In the genomic region with DNA sequence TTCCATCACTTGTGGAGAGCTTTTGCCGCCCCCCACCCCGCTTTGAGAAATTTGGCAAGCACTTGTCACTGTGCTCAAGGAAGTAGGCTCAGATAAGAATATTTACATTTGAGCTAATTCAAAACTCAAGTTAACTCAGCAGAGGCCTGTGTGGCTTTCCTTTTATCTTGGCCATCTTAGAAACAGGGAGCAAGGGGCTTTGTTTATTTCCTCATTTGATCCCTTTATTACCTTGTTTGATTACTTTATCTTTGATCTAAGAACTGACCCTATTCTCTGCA, we compare ENCODE assay signal across 29 mouse cellular contexts. TPM values are rescaled to one million over a fixed set of nuclear protein-coding genes. Genes with fewer than 3 reads are reported as not detected.
A peak's percentile ranks its signal among the peaks of the same experiment; 100 is the strongest.
DNase-seq lines count a peak whose midpoint lies in the region; ATAC-seq and TF ChIP-seq lines count a peak whose summit lies in the region.
"Had no signal": no experiment of that assay in that cellular context is flagged by ENCODE, and none has a peak within 500 bp of the region (broad histone marks: within the 10 kb centered on the region; RNA-seq: fewer than 3 reads in every experiment).

No protein-coding gene starts in this region.

- H3K4me3 ChIP-seq in intestine, embryonic 15.5 days (replicated peaks): no peak overlapping the region
- H3K4me3 ChIP-seq in intestine, postnatal 0 days (ENCODE audit: low read depth, low read length): no peak overlapping the region
- H3K4me3 ChIP-seq: forebrain, embryonic 10.5 days; forebrain, embryonic 13.5 days; heart, adult 2 months; heart, embryonic 10.5 days; heart, embryonic 13.5 days had no signal

- TF ChIP-seq CTCF in intestine, postnatal 0 days (IDR thresholded peaks at IDR 0.05; ENCODE audit: low read depth): no peak

- WGBS in intestine, embryonic 15.5 days: 53% methylated on average over 2 of the region's 2 CpGs
- 62% methylated on average over 2 of the region's 2 CpGs for WGBS in intestine, postnatal 0 days

- no peak overlapping the region for H3K27ac ChIP-seq in intestine, embryonic 15.5 days
- no peak overlapping the region for H3K27ac ChIP-seq in intestine, postnatal 0 days (ENCODE audit: low read depth, low read length)
- H3K27ac ChIP-seq: forebrain, embryonic 10.5 days; forebrain, embryonic 13.5 days; heart, adult 2 months; heart, embryonic 10.5 days; heart, embryonic 13.5 days; hindbrain, embryonic 14.5 days had no signal

- no peaks in the 10 kb centered on the region for H3K27me3 ChIP-seq in intestine, embryonic 15.5 days (replicated peaks)
- H3K27me3 ChIP-seq in intestine, postnatal 0 days (replicated peaks; ENCODE audit: control insufficient read depth, insufficient read depth, low read length): no peaks in the 10 kb centered on the region
- H3K27me3 ChIP-seq: forebrain, embryonic 13.5 days; heart, embryonic 13.5 days; Patski had no signal

- no peak overlapping the region for H3K4me2 ChIP-seq in intestine, embryonic 15.5 days (replicated peaks)
- H3K4me2 ChIP-seq in intestine, postnatal 0 days (replicated peaks; ENCODE audit: low read depth): no peak overlapping the region
- H3K4me2 ChIP-seq: forebrain, embryonic 13.5 days; heart, embryonic 13.5 days; hindbrain, embryonic 14.5 days had no signal

- DNase-seq in lung, postnatal 25 days (ENCODE audit: low spot score): peak; percentile 35
- no peak for DNase-seq in lung, postnatal 14 days
- no peak for DNase-seq in layer of hippocampus, adult 9-10 months (ENCODE audit: low spot score)
- no peak for DNase-seq in ovary, adult 18-20 months (ENCODE audit: low spot score)
- no peak for DNase-seq in layer of hippocampus, adult 11-12 months (ENCODE audit: low spot score)
- DNase-seq: adrenal gland, postnatal 10 days; adrenal gland, postnatal 36 days; cerebellum, adult 11-12 months; cerebellum, adult 8-10 months; cerebellum, postnatal 14 days; gastrocnemius, postnatal 10 days; gastrocnemius, postnatal 36 days; heart, adult 2 months; heart, postnatal 14 days; heart, postnatal 4 days had no signal

- H3K9me3 ChIP-seq in intestine, embryonic 15.5 days: no peaks in the 10 kb centered on the region
- H3K9me3 ChIP-seq in intestine, postnatal 0 days (ENCODE audit: control insufficient read depth): no peaks in the 10 kb centered on the region
- H3K9me3 ChIP-seq: forebrain, embryonic 10.5 days; forebrain, embryonic 13.5 days; heart, embryonic 10.5 days; heart, embryonic 13.5 days had no signal

- H3K36me3 ChIP-seq in intestine, embryonic 15.5 days: no peaks in the 10 kb centered on the region
- no peaks in the 10 kb centered on the region for H3K36me3 ChIP-seq in intestine, postnatal 0 days (ENCODE audit: control insufficient read depth, insufficient read depth)
- H3K36me3 ChIP-seq: forebrain, embryonic 10.5 days; heart, embryonic 10.5 days; heart, embryonic 13.5 days had no signal

- no peak overlapping the region for H3K9ac ChIP-seq in intestine, embryonic 15.5 days
- no peak overlapping the region for H3K9ac ChIP-seq in intestine, postnatal 0 days (ENCODE audit: low read depth, low read length)
- H3K9ac ChIP-seq: forebrain, embryonic 13.5 days; heart, embryonic 13.5 days; hindbrain, embryonic 14.5 days had no signal

- peak; percentile 17; the same call in 1 of the 2 replicates for ATAC-seq in intestine, embryonic 15.5 days
- ATAC-seq in intestine, postnatal 0 days: no peak
- ATAC-seq in megakaryocyte progenitor cell, adult 5-6 weeks (replicated peaks; ENCODE audit: poor library complexity): peak; percentile 39
- ATAC-seq: forebrain, embryonic 13.5 days; forebrain, embryonic 16.5 days; Patski had no signal

- H3K4me1 ChIP-seq in intestine, embryonic 15.5 days (replicated peaks): peaks cover 2% of the 10 kb centered on the region; the same call in 1 of the 2 replicates
- no peaks in the 10 kb centered on the region for H3K4me1 ChIP-seq in intestine, postnatal 0 days (replicated peaks; ENCODE audit: control insufficient read depth, insufficient read depth, low read length)
- H3K4me1 ChIP-seq: forebrain, embryonic 10.5 days; forebrain, embryonic 13.5 days; heart, embryonic 10.5 days; heart, embryonic 13.5 days had no signal

RNA-seq across cellular contexts. Expression of a gene that starts 41.0 kb away (rescaled TPM):
- polyA plus RNA-seq in intestine, embryonic 15.5 days (2015; fragmentation: Nextera tagmentation; extraction: Ambion mirVana): 290 and 308 TPM in 2 replicates
- 120 and 128 TPM in 2 replicates for polyA plus RNA-seq in intestine, postnatal 0 days (2015; fragmentation: Nextera tagmentation; extraction: Ambion mirVana)
- 342 and 403 TPM in 2 replicates for total RNA-seq in megakaryocyte progenitor cell, adult 5-6 weeks (2015)
- total RNA-seq in megakaryocyte progenitor cell, adult 5-6 weeks (2017): 192 and 230 TPM in 2 replicates

RNA-seq across cellular contexts. Expression of a gene that starts 41.1 kb away (rescaled TPM):
- 0.16 TPM in 1 of 2 replicates, not detected in the other for polyA plus RNA-seq in intestine, embryonic 15.5 days (2015; fragmentation: Nextera tagmentation; extraction: Ambion mirVana)
- 0.12 and 0.16 TPM in 2 replicates for polyA plus RNA-seq in intestine, postnatal 0 days (2015; fragmentation: Nextera tagmentation; extraction: Ambion mirVana)
- total RNA-seq in megakaryocyte progenitor cell, adult 5-6 weeks (2015): not detected in 2 replicates
- total RNA-seq in megakaryocyte progenitor cell, adult 5-6 weeks (2017): not detected in 2 replicates
- total RNA-seq: ES-E14; heart, adult 2 months had no signal
- polyA plus RNA-seq: embryonic facial prominence, embryonic 11.5 days; embryonic facial prominence, embryonic 14.5 days; heart, embryonic 10.5 days; heart, embryonic 16.5 days had no signal
